Mouse (Mus musculus) heart, adult 2 months (tissue): Measurements from ENCODE around the gene Stx7. TPM values are rescaled to one million over a fixed set of nuclear protein-coding genes. Genes with fewer than 3 reads are reported as not detected.

Source experiments
- DNase-seq, 2 experiments: peaks; one replicate each; pipeline ENCODE4 v3.0.0; 2021
- H3K27ac ChIP-seq: fragments of 200-600 bp; 2 replicates; pipeline ENCODE4 v1.8.1; 2022
- H3K27me3 ChIP-seq: fragments of 200-500 bp; 2 replicates; pipeline ENCODE4 v1.6.1; 2012; ENCODE audit warnings: mild to moderate bottlenecking, low read length, inconsistent platforms, mixed read lengths; ENCODE audit not compliant: control insufficient read depth, insufficient read depth
- H3K36me3 ChIP-seq: fragments of 200-500 bp; 2 replicates; pipeline ENCODE4 v1.6.1; 2012; ENCODE audit warnings: low read length, inconsistent platforms; ENCODE audit not compliant: control insufficient read depth, insufficient read depth
- H3K4me1 ChIP-seq: fragments of 200-500 bp; 2 replicates; pipeline ENCODE4 v1.6.1; 2011; ENCODE audit warnings: low read length; ENCODE audit not compliant: control insufficient read depth, insufficient read depth
- H3K4me3 ChIP-seq: fragments of 200-600 bp; 2 replicates; pipeline ENCODE4 v1.8.1; 2022
- H3K79me2 ChIP-seq: fragments of 200-500 bp; replicated peaks from 2 replicates; pipeline ENCODE4 v1.6.1; 2012; ENCODE audit warnings: mild to moderate bottlenecking, inconsistent platforms, low read length, moderate library complexity, mixed read lengths; ENCODE audit not compliant: control insufficient read depth, insufficient read depth
- H3K9ac ChIP-seq: fragments of 200-500 bp; 2 replicates; pipeline ENCODE4 v1.6.1; 2012; ENCODE audit warnings: low read depth, mild to moderate bottlenecking, control low read depth, inconsistent platforms, low read length, mixed read lengths
- CTCF ChIP-seq: fragments of 200-600 bp; IDR thresholded peaks from 2 replicates; pipeline ENCODE4 v1.8.1; 2022; ENCODE audit warnings: antibody characterized with exemption, mild to moderate bottlenecking, moderate library complexity
- EP300 ChIP-seq: fragments of 200-500 bp; IDR thresholded peaks from 2 replicates; pipeline ENCODE4 v1.6.1; 2011; ENCODE audit warnings: low read depth, low read length, control low read depth; ENCODE audit not compliant: insufficient read depth
- POLR2A ChIP-seq: fragments of 200-500 bp; IDR thresholded peaks from 2 replicates; pipeline ENCODE4 v1.6.1; 2011; ENCODE audit warnings: mild to moderate bottlenecking, low read depth, low read length, control low read depth; ENCODE audit not compliant: insufficient read depth
- WGBS: fragments of 180-500 bp; shearing (Covaris S2); methylation state at CpG from one replicate; pipeline ENCODE4 v1.1.7; 2018; 5-methylcytosine and 5-hydroxymethylcytosine counted together
- intact Hi-C: fragments of 180-260 bp; cut with DNase I; formaldehyde crosslinking; loops from one replicate; pipeline ENCODE4 v1.15.1; 2025
- polyA plus RNA-seq: library from polyadenylated mRNA; depleted of rRNA; stranded (reverse); fragments of >200 nt; gene quantifications from 2 replicates; pipeline ENCODE4 v1.2.3, GENCODE M21; 2012
- total RNA-seq, 2 experiments: library from RNA; stranded (reverse); gene quantifications; 2 replicates each; pipeline ENCODE4 v1.2.3; 2021

Stx7 gene
- total and polyA plus RNA-seq, 3 experiments: 40.9 to 56.5 (median 45.9) TPM

DNA sequence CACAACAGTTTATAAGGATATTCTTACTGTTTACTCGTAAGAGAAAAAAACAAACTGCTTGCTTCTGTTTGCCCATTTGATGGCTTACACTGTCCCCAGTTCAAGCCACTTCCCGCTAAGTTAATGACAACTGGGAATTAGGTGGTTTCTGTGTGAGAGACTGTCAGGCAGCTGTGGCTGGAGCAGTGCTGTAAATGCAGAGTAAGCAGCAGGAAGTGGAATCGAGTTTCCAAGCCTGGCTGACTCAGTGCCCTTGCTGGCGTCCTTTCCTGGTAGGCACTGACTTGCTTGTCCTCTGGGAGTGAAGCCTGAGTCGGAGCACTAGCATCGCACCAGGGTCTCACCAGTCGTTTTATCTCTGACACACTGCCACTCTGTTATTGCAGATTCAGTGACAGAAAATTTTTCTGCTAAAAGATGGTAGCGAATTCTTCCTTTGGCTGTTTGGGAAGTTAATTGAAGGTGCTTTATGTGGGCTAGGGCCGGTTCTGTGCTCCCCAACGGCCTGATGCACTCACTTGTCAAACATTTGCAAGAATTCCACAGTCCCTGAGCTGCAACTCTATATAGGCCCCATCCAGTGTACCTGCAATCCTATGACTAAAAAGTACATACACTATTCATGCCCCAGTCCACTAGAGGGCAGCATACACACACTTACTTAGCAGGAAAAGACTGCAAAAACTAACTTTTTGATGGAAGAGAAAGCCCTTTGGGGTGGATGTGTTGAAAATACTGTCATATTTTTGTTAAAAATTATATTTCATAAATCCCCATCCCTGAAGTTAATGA is 24.3 kb downstream of the Stx7 start:
- Histone ChIP-seq H3K36me3 (peaks cover 6% of the 10 kb centered on the region), H3K27me3 (no peaks in the 10 kb centered on the region), H3K27ac (no peak overlapping the region), H3K4me3 (no peak overlapping the region), H3K9ac (no peak overlapping the region), H3K79me2 (no peaks in the 10 kb centered on the region; the same call in none of the 2 replicates), H3K4me1 (peaks cover 4% of the 10 kb centered on the region)
- TF ChIP-seq CTCF (peak; percentile 89), EP300 (no peak), POLR2A (no peak)
- 36% methylated on average over 10 of the region's 10 CpGs for WGBS
- DNase-seq: no peak
- intact Hi-C loops: loop anchor here (2.0 kb wide), 1 partner anchor 125 kb away; no protein-coding TSS in a partner anchor

DNA sequence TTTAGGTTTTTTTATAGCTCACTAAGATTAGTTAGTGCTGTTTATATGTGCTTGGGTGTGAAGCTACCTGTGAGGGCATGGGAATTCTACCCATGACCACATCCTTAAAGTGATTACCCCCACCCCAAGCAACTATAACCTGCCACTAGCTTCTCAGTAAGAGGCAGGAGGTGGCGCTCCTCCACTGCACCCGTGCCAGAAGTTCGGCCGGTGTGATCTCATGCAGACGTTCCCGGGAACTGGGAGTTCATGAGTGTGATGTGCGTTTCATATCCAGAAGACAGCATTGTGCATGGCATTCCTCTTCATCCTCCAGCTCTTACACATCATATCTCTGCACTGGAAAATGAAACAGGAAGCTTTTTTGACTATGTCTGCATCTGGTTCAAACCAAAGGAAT is 41.3 kb downstream of the Stx7 start:
- Histone ChIP-seq H3K36me3 (peaks cover 3% of the 10 kb centered on the region; the same call in 1 of the 2 replicates), H3K27me3 (no peaks in the 10 kb centered on the region), H3K4me1 (no peaks in the 10 kb centered on the region), H3K9ac (no peak overlapping the region), H3K4me3 (no peak overlapping the region), H3K79me2 (no peaks in the 10 kb centered on the region), H3K27ac (no peak overlapping the region)
- intact Hi-C loops: loop anchor here (2.0 kb wide), 1 partner anchor 108 kb away; no protein-coding TSS in a partner anchor
- TF ChIP-seq EP300 (no peak), POLR2A (no peak), CTCF (peak; percentile 46)
- 36% methylated on average over 7 of the region's 7 CpGs for WGBS
- DNase-seq: no peak

- DNase-seq: no peak
- H3K27ac ChIP-seq: no peak overlapping the region
- H3K4me3 ChIP-seq: no peak overlapping the region
- H3K4me1 ChIP-seq: no peaks in the 10 kb centered on the region
- H3K79me2 ChIP-seq: no peaks in the 10 kb centered on the region
- H3K9ac ChIP-seq: no peak overlapping the region
- no peaks in the 10 kb centered on the region for H3K27me3 ChIP-seq
- WGBS: 50% methylated on average over 1 of the region's 1 CpGs
- TF ChIP-seq CTCF: peak; percentile 52
- no peak for TF ChIP-seq POLR2A
- TF ChIP-seq EP300: no peak
- intact Hi-C loops: loop anchor here (2.0 kb wide), 1 partner anchor 107 kb away; no protein-coding TSS in a partner anchor
- peaks cover 3% of the 10 kb centered on the region; the same call in 1 of the 2 replicates for H3K36me3 ChIP-seq
These were observed 42.9 kb downstream of the Stx7 start for GRCm38 (mm10) chr10:24191977-24192376.

DNA sequence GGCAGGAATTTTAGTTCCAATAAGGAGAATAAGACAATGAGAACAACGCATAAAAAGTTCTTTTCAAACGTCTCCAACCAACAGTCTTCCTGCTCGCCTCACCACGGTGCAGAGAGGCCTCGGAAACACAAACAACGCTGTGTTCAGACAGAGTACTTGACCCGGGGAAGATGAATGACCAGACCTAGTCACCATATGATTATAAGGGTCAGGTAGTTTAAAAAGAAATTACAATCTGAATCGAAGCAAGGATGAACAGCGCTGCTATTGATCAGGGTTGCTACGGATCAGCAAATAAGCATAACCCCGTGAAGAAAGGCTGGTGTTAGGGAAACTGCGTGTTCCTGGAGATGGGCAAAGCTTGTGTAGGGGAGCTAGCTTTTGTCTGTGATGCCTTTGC is 50.2 kb downstream of the Stx7 start:
- no peaks in the 10 kb centered on the region for H3K4me1 ChIP-seq
- H3K9ac ChIP-seq: no peak overlapping the region
- DNase-seq: no peak
- WGBS: 69% methylated on average over 12 of the region's 12 CpGs
- intact Hi-C loops: no loop called here
- no peak overlapping the region for H3K4me3 ChIP-seq
- no peaks in the 10 kb centered on the region for H3K27me3 ChIP-seq
- H3K36me3 ChIP-seq: no peaks in the 10 kb centered on the region
- TF ChIP-seq POLR2A: no peak
- no peak for TF ChIP-seq EP300
- TF ChIP-seq CTCF: no peak
- no peaks in the 10 kb centered on the region for H3K79me2 ChIP-seq
- no peak overlapping the region for H3K27ac ChIP-seq

DNA sequence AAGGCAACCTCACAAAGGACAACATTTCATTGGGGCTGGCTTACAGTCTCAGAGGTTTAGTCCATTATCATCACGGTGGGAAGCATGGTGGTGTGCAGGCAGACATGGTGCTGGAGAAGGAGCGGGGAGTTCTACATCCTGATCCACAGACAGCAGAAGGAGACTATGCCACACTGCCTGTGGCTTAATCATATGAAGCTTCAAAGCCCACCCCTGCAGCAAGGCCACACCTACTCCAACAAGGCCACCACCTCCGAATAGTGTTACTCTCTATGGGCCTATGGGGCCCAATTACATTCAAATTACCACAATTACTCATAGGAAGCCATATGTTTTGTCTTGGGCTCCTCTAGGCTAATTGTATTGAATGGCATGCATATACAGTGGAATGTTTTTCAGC is 51.0 kb downstream of the Stx7 start:
- Histone ChIP-seq H3K27me3 (no peaks in the 10 kb centered on the region), H3K4me1 (no peaks in the 10 kb centered on the region), H3K79me2 (no peaks in the 10 kb centered on the region), H3K4me3 (no peak overlapping the region), H3K9ac (no peak overlapping the region), H3K36me3 (no peaks in the 10 kb centered on the region), H3K27ac (no peak overlapping the region)
- TF ChIP-seq CTCF (no peak), POLR2A (no peak), EP300 (no peak)
- WGBS: 80% methylated on average over 3 of the region's 3 CpGs
- no peak for DNase-seq
- intact Hi-C loops: no loop called here

DNA sequence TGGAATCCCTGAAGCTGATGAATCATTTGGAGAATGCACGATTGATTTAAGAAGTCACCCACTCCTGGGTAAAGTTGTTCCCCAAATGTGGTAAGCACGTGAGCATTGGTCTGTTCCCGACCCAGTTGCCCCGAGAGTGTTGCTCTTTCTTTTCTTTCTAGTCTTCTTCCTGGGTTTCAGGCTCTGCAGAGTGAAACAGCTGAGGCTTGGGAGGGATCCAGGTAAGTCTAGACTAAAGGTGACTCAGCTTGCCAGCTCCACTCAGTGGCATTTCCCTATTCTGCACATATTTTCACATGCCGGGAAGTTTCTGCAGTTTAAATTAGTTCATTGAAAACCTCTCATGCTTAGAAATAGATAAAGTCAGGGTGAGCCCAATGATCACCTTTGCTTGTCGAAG is 61.0 kb downstream of the Stx7 start:
- intact Hi-C loops: no loop called here
- Histone ChIP-seq H3K4me1 (no peaks in the 10 kb centered on the region), H3K79me2 (no peaks in the 10 kb centered on the region), H3K36me3 (no peaks in the 10 kb centered on the region), H3K9ac (no peak overlapping the region), H3K27ac (no peak overlapping the region), H3K27me3 (no peaks in the 10 kb centered on the region), H3K4me3 (no peak overlapping the region)
- DNase-seq: no peak
- TF ChIP-seq EP300 (no peak), POLR2A (no peak), CTCF (no peak)
- 85% methylated on average over 6 of the region's 6 CpGs for WGBS
